Mouse (Mus musculus): ENCODE data around the gene Pik3r4. TPM values are rescaled to one million over a fixed set of nuclear protein-coding genes. Genes with fewer than 3 reads are reported as not detected.

Gene Pik3r4
- total RNA-seq, 2 experiments from 2014 or later, result 35.7 to 41.3 TPM

- no peak for DNase-seq (ENCODE audit: low spot score in 2 of 2)
Observed at GRCm38 (mm10) chr9:105696818-105697564, 54.2 kb downstream of the Pik3r4 start.

DNA sequence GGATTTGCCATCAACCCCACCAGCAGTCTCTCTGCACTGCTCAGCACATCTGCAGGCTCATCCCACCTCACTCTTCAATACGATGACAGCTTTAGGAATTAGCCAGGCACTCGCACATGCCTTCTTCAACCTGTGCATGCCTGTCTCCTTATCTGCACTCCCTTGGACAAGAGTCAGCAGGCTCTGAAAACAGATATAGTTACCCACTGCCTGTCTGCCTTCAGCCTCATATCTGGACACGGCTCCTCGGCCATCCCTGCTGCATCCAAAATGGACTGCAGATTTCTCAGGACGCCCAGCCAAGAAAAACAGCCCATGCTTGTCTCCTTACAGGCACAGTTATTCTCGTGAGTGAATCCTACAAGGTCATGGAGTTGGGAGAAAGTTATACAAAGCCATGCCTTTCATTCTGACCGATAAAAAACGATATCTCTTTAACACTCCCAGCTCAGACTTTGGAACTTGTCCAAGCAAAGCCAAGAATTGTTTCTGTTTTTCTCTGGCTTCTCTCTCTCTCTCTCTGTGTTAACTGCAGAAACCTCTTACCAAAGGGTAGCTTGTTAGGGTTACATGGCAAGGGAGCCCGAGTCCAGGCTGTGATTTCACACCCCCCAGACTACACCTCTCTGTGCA lies 55.1 kb downstream of the Pik3r4 start:
- DNase-seq (ENCODE audit: low spot score in 2 of 2), result no peak

GRCm38 (mm10) chr9:105700702-105701101 lies 57.9 kb downstream of the Pik3r4 start:
- no peak for DNase-seq (ENCODE audit: low spot score in 2 of 2)

- DNase-seq (ENCODE audit: low spot score in 2 of 2), result no peak
Observed at GRCm38 (mm10) chr9:105701966-105702365, 59.2 kb downstream of the Pik3r4 start.

DNA sequence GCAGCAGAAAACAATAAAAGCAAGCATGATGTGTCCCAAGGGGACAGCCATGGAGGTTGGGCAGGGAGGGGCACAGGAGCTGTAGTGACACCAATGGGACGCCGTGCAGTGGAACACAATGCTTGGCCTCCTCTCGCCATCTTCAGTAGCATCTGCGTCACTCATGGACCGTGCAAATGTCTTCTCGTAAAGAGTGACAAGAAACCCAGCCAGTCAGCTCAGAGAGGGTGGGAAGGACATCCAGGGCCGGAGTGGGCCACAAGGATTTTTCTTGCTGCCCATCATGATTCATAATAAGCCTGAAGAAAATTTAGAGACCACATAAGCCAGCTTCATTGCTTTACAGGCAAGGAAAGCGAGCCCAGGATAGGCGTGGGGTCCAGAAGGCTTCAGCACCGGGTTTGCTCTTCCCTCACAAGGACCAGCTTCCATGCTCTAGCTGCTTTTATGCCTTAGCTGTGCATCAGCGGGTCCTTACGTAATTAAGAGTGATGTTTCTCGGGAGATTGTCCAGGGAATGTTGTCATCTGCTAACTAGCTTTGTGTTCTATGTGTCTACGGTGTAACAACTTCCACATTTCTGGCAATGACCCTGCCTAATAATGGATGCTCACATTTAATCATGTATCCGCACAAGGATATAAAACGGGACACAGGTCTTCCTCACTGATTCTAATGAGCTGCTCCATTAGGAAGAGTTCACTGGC lies 61.6 kb downstream of the Pik3r4 start:
- DNase-seq (ENCODE audit: low spot score in 2 of 2), result no peak

DNA sequence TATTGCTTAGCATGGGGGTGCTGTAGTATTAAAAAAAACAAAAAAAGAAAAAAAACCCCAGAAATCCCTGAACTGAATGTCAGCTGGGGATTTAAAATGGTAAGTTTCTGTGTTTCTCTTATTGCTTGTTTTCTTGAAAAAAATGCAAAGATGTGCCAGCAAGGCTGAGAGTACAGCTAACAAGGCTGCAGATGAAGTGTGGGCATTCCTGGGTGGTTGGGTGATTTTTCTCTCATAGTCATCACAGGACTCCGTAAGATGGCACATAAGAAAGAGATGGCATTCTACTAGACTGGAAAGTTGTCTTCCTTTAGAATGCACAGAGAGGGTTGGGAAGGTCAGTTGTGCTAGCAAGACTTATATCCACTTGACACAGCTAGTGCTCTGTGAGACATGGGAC lies 62.2 kb downstream of the Pik3r4 start:
- DNase-seq (ENCODE audit: low spot score in 2 of 2), result no peak

GRCm38 (mm10) chr9:105712049-105712448 lies 69.3 kb downstream of the Pik3r4 start:
- no peak for DNase-seq (ENCODE audit: low spot score in 2 of 2)

DNA sequence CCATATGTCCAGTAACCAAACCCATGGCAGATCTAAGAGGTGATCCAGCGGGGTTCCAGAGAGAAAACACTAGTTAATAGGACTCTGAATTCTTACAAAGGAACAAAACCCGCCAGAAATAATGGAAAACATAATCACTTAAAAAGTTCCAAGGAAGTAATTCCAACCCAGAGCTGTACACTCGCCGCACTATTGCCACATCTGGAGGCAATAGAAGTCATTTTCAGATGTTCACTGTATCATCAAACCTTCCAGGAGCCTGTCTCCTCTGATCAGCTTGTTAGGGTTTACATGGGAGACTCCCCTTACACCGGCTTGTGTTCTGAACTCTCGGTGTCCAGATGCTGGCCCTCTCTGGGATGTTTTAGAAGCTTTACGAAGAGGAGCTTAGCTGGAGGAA lies 76.6 kb downstream of the Pik3r4 start:
- no peak for DNase-seq (ENCODE audit: low spot score in 2 of 2)

- DNase-seq (ENCODE audit: low spot score in 2 of 2), result no peak
Observed at GRCm38 (mm10) chr9:105719851-105720395, 77.1 kb downstream of the Pik3r4 start.

GRCm38 (mm10) chr9:105720430-105720829 lies 77.7 kb downstream of the Pik3r4 start:
- no peak for DNase-seq (ENCODE audit: low spot score in 2 of 2)

GRCm38 (mm10) chr9:105731976-105732375 lies 89.2 kb downstream of the Pik3r4 start:
- no peak for DNase-seq (ENCODE audit: low spot score in 2 of 2)

DNA sequence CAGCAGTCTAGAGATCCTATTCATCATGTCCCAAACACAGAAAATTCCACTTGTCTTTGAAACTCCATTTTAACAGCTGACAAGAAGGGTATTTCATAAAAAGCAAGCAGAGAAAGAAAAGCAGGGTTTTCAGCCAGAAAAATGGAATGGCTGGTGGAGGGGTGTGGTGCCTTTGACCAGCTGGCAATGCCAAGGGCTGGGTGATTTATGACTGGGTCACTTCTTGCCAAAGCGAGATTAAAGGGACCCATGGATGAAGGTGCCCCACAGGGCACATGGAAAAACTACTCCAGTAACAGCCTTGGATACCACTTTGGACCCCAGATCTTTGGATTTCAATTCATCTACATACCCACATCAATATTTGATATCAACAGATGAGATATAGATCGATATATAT lies 91.9 kb downstream of the Pik3r4 start:
- no peak for DNase-seq (ENCODE audit: low spot score in 2 of 2)

GRCm38 (mm10) chr9:105735195-105735594 lies 92.4 kb downstream of the Pik3r4 start:
- no peak for DNase-seq (ENCODE audit: low spot score in 2 of 2)

Other genes starting within 250 kb of the Pik3r4 start
- gene Aste1, start 247.6 kb upstream of the Pik3r4 start, total RNA-seq (2021), result 10 to 100 TPM; 12.0 to 12.3 TPM
- 1 to 10 TPM; 2.1 to 3.2 TPM for gene Nek11, start 247.5 kb upstream of the Pik3r4 start, total RNA-seq (2021)
- 100 to 1,000 TPM; 252 to 278 TPM for gene Atp2c1, start 115.7 kb upstream of the Pik3r4 start, total RNA-seq (2021)
- under 1 TPM; 0.54 to 0.75 TPM for gene Col6a6, start 185.2 kb downstream of the Pik3r4 start, total RNA-seq (2021)